Mouse (Mus musculus): ENCODE measurements at regions not wholly inside any gene's neighbourhood (a gene's known extent, or its start where the extent isn't known, plus 50 kb on each side); places are given as distances from the start of the nearest gene placed in this dataset.

GRCm38 (mm10) chr11:32902923-32903322 lies 78.5 kb upstream of the Smim23 start:
- TF ChIP-seq CTCF (conservative IDR thresholded peaks at IDR 0.05; ENCODE audit: low read length) (no peak), NANOG (IDR thresholded peaks at IDR 0.05; ENCODE audit: borderline replicate concordance, low read length) (no peak), POU5F1 (IDR thresholded peaks at IDR 0.05; ENCODE audit: borderline replicate concordance, low read length) (no peak)
